Mouse (Mus musculus): Measurements from ENCODE around the gene Sdk1. TPM values are rescaled to one million over a fixed set of nuclear protein-coding genes. Genes with fewer than 3 reads are reported as not detected.

Sdk1 gene
- total and polyA plus RNA-seq, 3 experiments: 0.04 to 0.87 TPM; not detected in 1

GRCm38 (mm10) chr5:141363956-141364355 is 122.7 kb downstream of the Sdk1 start:
- TF ChIP-seq RCOR1 (conservative IDR thresholded peaks at IDR 0.05; ENCODE audit: low read depth, low read length): no peak
- TF ChIP-seq KAT2A (IDR thresholded peaks at IDR 0.05; ENCODE audit: insufficient replicate concordance, low read length): no peak
- TF ChIP-seq GABPA (IDR thresholded peaks at IDR 0.05; ENCODE audit: insufficient replicate concordance, low read depth, low read length): no peak
- TF ChIP-seq USF1 (IDR thresholded peaks at IDR 0.05; ENCODE audit: low read depth, low read length): no peak
- no peak for DNase-seq (ENCODE audit: extremely low read depth)
- Histone ChIP-seq H3K27me3 (replicated peaks) (no peaks in the 10 kb centered on the region), H3K36me3 (replicated peaks in 1 of 2; ENCODE audit: control insufficient read depth in 1 of 2, insufficient read depth in 1 of 2, low read length in 1 of 2) (no peaks in the 10 kb centered on the region), H3K4me2 (ENCODE audit: insufficient read depth, low read depth, poor library complexity, severe bottlenecking) (no peak overlapping the region), H3K4me1 (ENCODE audit: control insufficient read depth in 1 of 2, insufficient read depth in 2 of 2) (no peaks in the 10 kb centered on the region), H3K9ac (ENCODE audit: insufficient read depth, low read depth) (no peak overlapping the region), H3K9me3 (replicated peaks; ENCODE audit: low read length) (no peaks in the 10 kb centered on the region), H3K79me2 (replicated peaks; ENCODE audit: control insufficient read depth, extremely low read depth, insufficient read depth, poor library complexity, severe bottlenecking) (no peaks in the 10 kb centered on the region), H3K4me3 (replicated peaks in 1 of 3; ENCODE audit: low read depth in 2 of 3, low read length in 2 of 3, poor library complexity in 1 of 3) (no peak overlapping the region), H3K27ac (ENCODE audit: insufficient read depth, low read depth) (no peak overlapping the region)
- dilution Hi-C loops (cut with MboI; ENCODE audit: extremely low pct_ligation_motif_present, extremely low pct_unique_long_range_greater_than_20kb, low sequenced_read_pairs) (no loop called here), in situ Hi-C loops (cut with MboI; ENCODE audit: low pct_ligation_motif_present, low pct_unique_long_range_greater_than_20kb, low sequenced_read_pairs) (no loop called here)

GRCm38 (mm10) chr5:141368567-141368966 is 127.3 kb downstream of the Sdk1 start:
- Histone ChIP-seq H3K27me3 (replicated peaks) (no peaks in the 10 kb centered on the region), H3K9ac (ENCODE audit: insufficient read depth, low read depth) (no peak overlapping the region), H3K79me2 (replicated peaks; ENCODE audit: control insufficient read depth, extremely low read depth, insufficient read depth, poor library complexity, severe bottlenecking) (no peaks in the 10 kb centered on the region), H3K4me3 (replicated peaks in 1 of 3; ENCODE audit: low read depth in 2 of 3, low read length in 2 of 3, poor library complexity in 1 of 3) (no peak overlapping the region), H3K4me1 (ENCODE audit: control insufficient read depth in 1 of 2, insufficient read depth in 2 of 2) (peaks cover 2 to 3% of the 10 kb centered on the region in 2 experiments; a peak in 2 of 4 replicates), H3K4me2 (ENCODE audit: insufficient read depth, low read depth, poor library complexity, severe bottlenecking) (no peak overlapping the region), H3K27ac (ENCODE audit: insufficient read depth, low read depth) (no peak overlapping the region), H3K9me3 (replicated peaks; ENCODE audit: low read length) (no peaks in the 10 kb centered on the region), H3K36me3 (replicated peaks in 1 of 2; ENCODE audit: control insufficient read depth in 1 of 2, insufficient read depth in 1 of 2, low read length in 1 of 2) (no peaks in the 10 kb centered on the region)
- DNase-seq (ENCODE audit: extremely low read depth): no peak
- TF ChIP-seq RAD21 (IDR thresholded peaks at IDR 0.05; ENCODE audit: low read depth, low read length): no peak
- TF ChIP-seq MEF2A (IDR thresholded peaks at IDR 0.05; ENCODE audit: borderline replicate concordance, low read depth, low read length): no peak
- TF ChIP-seq ZNF384 (IDR thresholded peaks at IDR 0.05; ENCODE audit: low read depth, low read length): no peak
- no peak for TF ChIP-seq BHLHE40 (IDR thresholded peaks at IDR 0.05; ENCODE audit: low read depth, low read length)
- no peak for TF ChIP-seq ZC3H11A (IDR thresholded peaks at IDR 0.05; ENCODE audit: low read depth, low read length)
- TF ChIP-seq USF2 (conservative IDR thresholded peaks at IDR 0.05; ENCODE audit: low read depth, low read length): no peak
- no peak for TF ChIP-seq POLR2A (IDR thresholded peaks at IDR 0.05; ENCODE audit: low read depth, low read length)
- no peak for TF ChIP-seq ZMIZ1 (IDR thresholded peaks at IDR 0.05; ENCODE audit: low read depth, low read length)
- no peak for TF ChIP-seq GABPA (IDR thresholded peaks at IDR 0.05; ENCODE audit: insufficient replicate concordance, low read depth, low read length)
- no peak for TF ChIP-seq IRF4 (IDR thresholded peaks at IDR 0.05; ENCODE audit: low read depth, low read length)
- TF ChIP-seq JUN (IDR thresholded peaks at IDR 0.05; ENCODE audit: insufficient read depth, low read depth, low read length): no peak
- no peak for TF ChIP-seq RCOR1 (conservative IDR thresholded peaks at IDR 0.05; ENCODE audit: low read depth, low read length)
- no peak for TF ChIP-seq CHD2 (IDR thresholded peaks at IDR 0.05; ENCODE audit: low read length)
- no peak for TF ChIP-seq HCFC1 (IDR thresholded peaks at IDR 0.05; ENCODE audit: low read depth, low read length)
- no peak for TF ChIP-seq USF1 (IDR thresholded peaks at IDR 0.05; ENCODE audit: low read depth, low read length)
- TF ChIP-seq EP300 (IDR thresholded peaks at IDR 0.05; ENCODE audit: low read length): no peak
- TF ChIP-seq JUND (conservative IDR thresholded peaks at IDR 0.05; ENCODE audit: low read depth, low read length): no peak
- TF ChIP-seq SMC3 (IDR thresholded peaks at IDR 0.05; ENCODE audit: low read depth, low read length): no peak
- TF ChIP-seq MAZ (IDR thresholded peaks at IDR 0.05; ENCODE audit: low read depth, low read length): no peak
- TF ChIP-seq ZKSCAN1 (IDR thresholded peaks at IDR 0.05; ENCODE audit: borderline replicate concordance, low read depth, low read length): no peak
- in situ Hi-C loops (cut with MboI; ENCODE audit: low pct_ligation_motif_present, low pct_unique_long_range_greater_than_20kb, low sequenced_read_pairs): no loop called here
- dilution Hi-C loops (cut with MboI; ENCODE audit: extremely low pct_ligation_motif_present, extremely low pct_unique_long_range_greater_than_20kb, low sequenced_read_pairs): no loop called here

Data from CH12.LX (cell line).